Mouse (Mus musculus) B cell, adult (primary cell): ENCODE data around the gene Nfxl1. TPM values are rescaled to one million over a fixed set of nuclear protein-coding genes. Genes with fewer than 3 reads are reported as not detected.

ENCODE experiments used
- total RNA-seq: library from RNA; stranded (reverse); gene quantifications from 4 replicates; pipeline ENCODE4 v1.2.4, GENCODE M21; 2023; ENCODE audit not compliant: inconsistent age

Gene Nfxl1
- total RNA-seq = 12.3 to 14.6 TPM (median 12.8 TPM) in 4 replicates

GRCm38 (mm10) chr5:72559544-72560049, at the start of gene Nfxl1:
Nfxl1 (minus strand) TSS chr5:72559684.

GRCm38 (mm10) chr5:72587192-72587681, 27.8 kb upstream of the Nfxl1 start, which contains the start of gene Gm5868:
Gm5868 (minus strand) TSS chr5:72587551.

GRCm38 (mm10) chr5:72580970-72581332, 21.5 kb upstream of the Nfxl1 start, which contains the start of gene Zar1:
Zar1 (minus strand) TSS chr5:72581254.

GRCm38 (mm10) chr5:72503531-72504523, 55.7 kb downstream of the Nfxl1 start, which contains the start of gene Corin:
Corin (minus strand) TSS chr5:72504473.

Other genes with a start within 250 kb of the Nfxl1 start
- gene Corin, start 55.2 kb downstream of the Nfxl1 start, total RNA-seq = not detected in 4 replicates
- not detected in 4 replicates for gene Zar1, start 21.6 kb upstream of the Nfxl1 start, total RNA-seq
- not detected in 4 replicates for gene Gm5868, start 27.9 kb upstream of the Nfxl1 start, total RNA-seq
- not detected in 4 replicates for gene Cnga1, start 84.6 kb upstream of the Nfxl1 start, total RNA-seq
- gene Nipal1, start 88.1 kb upstream of the Nfxl1 start, total RNA-seq = not detected in 4 replicates
- 3.7 to 4.6 TPM (median 4.0 TPM) in 4 replicates for gene Txk, start 193.1 kb upstream of the Nfxl1 start, total RNA-seq